8 mouse cellular contexts compared by ENCODE assay signal in the genomic region with DNA sequence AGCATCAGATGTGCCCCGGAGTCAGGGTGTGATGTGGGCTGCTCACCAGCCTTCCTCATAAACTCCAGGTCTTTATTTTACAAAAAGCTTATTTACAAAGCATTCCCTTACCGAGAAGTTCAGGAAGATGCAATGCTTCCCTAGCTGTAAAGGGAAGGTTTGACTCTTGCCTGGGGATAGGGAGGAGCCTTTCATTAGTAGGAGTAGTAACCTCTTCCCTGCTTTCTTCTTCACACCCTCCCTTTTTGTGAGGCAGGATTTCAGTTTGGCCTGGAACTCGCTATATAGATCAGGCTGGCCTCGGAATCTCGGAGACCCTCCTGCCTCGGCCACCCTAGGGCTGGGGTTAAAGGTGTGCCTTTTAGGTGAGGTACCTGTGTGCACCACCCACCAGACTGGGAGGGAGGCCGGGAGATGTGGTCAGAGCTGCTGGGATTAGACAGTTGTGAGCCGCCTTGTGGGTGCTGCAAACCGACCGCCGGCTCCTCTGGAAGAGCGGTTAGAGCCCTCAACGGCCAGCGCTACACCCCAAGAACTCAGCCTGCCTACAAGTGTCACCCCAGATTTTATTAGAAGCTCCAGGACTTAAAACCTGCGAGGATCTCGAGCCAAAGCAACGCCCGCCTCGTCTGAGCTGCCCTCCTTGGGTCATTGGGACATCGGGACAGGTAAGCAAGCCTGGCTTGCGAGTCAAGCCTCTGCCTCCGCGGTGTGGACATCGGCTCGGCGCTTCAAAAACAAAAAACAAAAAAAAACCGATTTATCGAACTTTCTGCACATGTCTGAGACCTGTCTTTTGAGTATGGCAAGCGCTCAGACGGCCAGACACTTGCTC. TPM values are rescaled to one million over a fixed set of nuclear protein-coding genes. Genes with fewer than 3 reads are reported as not detected.
A peak's percentile ranks its signal among the peaks of the same experiment; 100 is the strongest.
DNase-seq lines count a peak whose midpoint lies in the region; ATAC-seq and TF ChIP-seq lines count a peak whose summit lies in the region.

TSS of gene Aebp2 (plus strand) at position 273 of the 835 bp plus-strand sequence.

- no peak for TF ChIP-seq POLR2A in myocyte (IDR thresholded peaks at IDR 0.05; ENCODE audit: insufficient read length, low read depth)

- ATAC-seq in hindbrain, embryonic 15.5 days (ENCODE audit: low FRiP score, low read depth) = peak; percentile 2; the same call in 1 of the 2 replicates
- peak; percentile 0; the same call in 1 of the 2 replicates for ATAC-seq in limb, embryonic 12.5 days (ENCODE audit: insufficient number of reproducible peaks, insufficient read depth, low FRiP score, low TSS enrichment, low read depth)

- peak within 1 kb of the TSS; percentile 65 for H3K4me2 ChIP-seq in hindbrain, embryonic 15.5 days
- H3K4me2 ChIP-seq in limb, embryonic 12.5 days = peak within 1 kb of the TSS; percentile 75
- H3K4me2 ChIP-seq in myocyte (ENCODE audit: low read depth) = peak within 1 kb of the TSS; percentile 80

- no peaks in the 10 kb centered on the region for H3K36me3 ChIP-seq in hindbrain, embryonic 15.5 days
- no peaks in the 10 kb centered on the region for H3K36me3 ChIP-seq in limb, embryonic 12.5 days
- H3K36me3 ChIP-seq in myocyte (ENCODE audit: control insufficient read depth, insufficient read depth) = no peaks in the 10 kb centered on the region

- peak within 1 kb of the TSS; percentile 99 for H3ac ChIP-seq in myocyte (ENCODE audit: control insufficient read depth, insufficient read length)

- peaks cover 32% of the 10 kb centered on the region for H3K4me1 ChIP-seq in hindbrain, embryonic 15.5 days (replicated peaks)
- H3K4me1 ChIP-seq in limb, embryonic 12.5 days (replicated peaks) = peaks cover 23% of the 10 kb centered on the region

- 47% methylated on average over 30 of the region's 30 CpGs for WGBS in hindbrain, embryonic 15.5 days
- 45% methylated on average over 30 of the region's 30 CpGs for WGBS in limb, embryonic 12.5 days

- peak; percentile 27 for DNase-seq in urinary bladder, adult 2 months (ENCODE audit: low spot score)
- DNase-seq in urinary bladder, postnatal 10 days (ENCODE audit: low spot score) = no peak
- peak; percentile 69 for DNase-seq in cerebellum, adult 11-12 months
- DNase-seq in gastrocnemius, postnatal 10 days = peak; percentile 16
- no peak for DNase-seq in Muller cell, postnatal 12 days (ENCODE audit: inconsistent ontology term)

- H3K27me3 ChIP-seq in hindbrain, embryonic 15.5 days = no peaks in the 10 kb centered on the region
- no peaks in the 10 kb centered on the region for H3K27me3 ChIP-seq in limb, embryonic 12.5 days
- H3K27me3 ChIP-seq in myocyte (ENCODE audit: control insufficient read depth, insufficient read depth, insufficient read length) = no peaks in the 10 kb centered on the region

- H3K79me2 ChIP-seq in myocyte (ENCODE audit: control insufficient read depth, insufficient read depth) = peaks cover 36% of the 10 kb centered on the region

- H3K9me3 ChIP-seq in hindbrain, embryonic 15.5 days = no peaks in the 10 kb centered on the region
- H3K9me3 ChIP-seq in limb, embryonic 12.5 days = no peaks in the 10 kb centered on the region

- peak within 1 kb of the TSS; percentile 87 for H3K9ac ChIP-seq in hindbrain, embryonic 15.5 days
- H3K9ac ChIP-seq in limb, embryonic 12.5 days (replicated peaks) = peak within 1 kb of the TSS; percentile 99

- peak within 1 kb of the TSS; percentile 78 for H3K4me3 ChIP-seq in hindbrain, embryonic 15.5 days
- H3K4me3 ChIP-seq in limb, embryonic 12.5 days (replicated peaks) = peak within 1 kb of the TSS; percentile 97
- peak within 1 kb of the TSS; percentile 80 for H3K4me3 ChIP-seq in myocyte

- H3K27ac ChIP-seq in hindbrain, embryonic 15.5 days (replicated peaks) = peak within 1 kb of the TSS; percentile 97
- peak within 1 kb of the TSS; percentile 93 for H3K27ac ChIP-seq in limb, embryonic 12.5 days

TF ChIP-seq in myocyte, 11 proteins besides CTCF, POLR2A, EP300 and RAD21:
- TF ChIP-seq E2F4 (IDR thresholded peaks at IDR 0.05; ENCODE audit: insufficient read depth) (no peak), TCF12 (IDR thresholded peaks at IDR 0.05; ENCODE audit: insufficient read depth, poor library complexity, severe bottlenecking) (no peak), CEBPB (IDR thresholded peaks at IDR 0.05; ENCODE audit: insufficient read depth, poor library complexity, severe bottlenecking) (no peak), TCF3 (IDR thresholded peaks at IDR 0.05; ENCODE audit: insufficient read length, low read depth) (no peak), SRF (IDR thresholded peaks at IDR 0.05; ENCODE audit: control insufficient read depth, insufficient read length, low read depth) (no peak), MAX (IDR thresholded peaks at IDR 0.05; ENCODE audit: low read depth) (no peak), MYOD1 (IDR thresholded peaks at IDR 0.05; ENCODE audit: control insufficient read depth in 1 of 3, insufficient read length in 2 of 3, low read depth in 2 of 3) (no peak), MYOG (IDR thresholded peaks at IDR 0.05; ENCODE audit: control insufficient read depth in 1 of 3, insufficient read depth in 1 of 3, insufficient read length in 2 of 3, low read depth in 2 of 3) (no peak), REST (IDR thresholded peaks at IDR 0.05; ENCODE audit: insufficient read depth, insufficient read length) (no peak), POLR2AphosphoS2 (IDR thresholded peaks at IDR 0.05; ENCODE audit: insufficient read length, low read depth) (no peak), USF1 (IDR thresholded peaks at IDR 0.05; ENCODE audit: low read depth) (no peak)

RNA-seq across cellular contexts. Expression of gene Aebp2, which starts in this region (rescaled TPM):
- 32.5 and 38.1 TPM in 2 replicates for polyA plus RNA-seq in urinary bladder, adult 2 months (2012; rRNA removed)
- 10 to 100 TPM; 38.6 to 45.2 TPM for total RNA-seq in gastrocnemius, postnatal 10 days (2021)
- polyA plus RNA-seq in hindbrain, embryonic 15.5 days (2015; fragmentation: Nextera tagmentation; extraction: Ambion mirVana) = 8.6 and 10.6 TPM in 2 replicates
- polyA plus RNA-seq in limb, embryonic 12.5 days (2016; fragmentation: Nextera tagmentation; extraction: Ambion mirVana) = 16.4 and 18.0 TPM in 2 replicates
- 18.7 TPM for polyA plus RNA-seq in myocyte (2012; fragmentation: generic; extraction: Trizol)

Comparison
In these comparisons a context has a peak if more than half of its experiments do, and no peak if none do; other contexts are left out.
1. DNase-seq: peak in urinary bladder, adult 2 months (single experiment), cerebellum, adult 11-12 months (single experiment) and gastrocnemius, postnatal 10 days (single experiment); none in urinary bladder, postnatal 10 days (single experiment) and Muller cell, postnatal 12 days (single experiment).
2. Peak in every context shown above with its lines, with median percentiles within 50 percentile points of each other: H3K4me2 ChIP-seq and H3K4me3 ChIP-seq.